Mouse (Mus musculus) v-Abl transformed pro-B cells (cell line): ENCODE results near the gene Map3k6.

Experiments
- in situ Hi-C, 2 experiments: fragments of 400-800 bp; cut with MboI; formaldehyde crosslinking; loops; one replicate each; pipeline ENCODE4 v1.15.1; 2025; ENCODE audit not compliant: unreplicated experiment in 2 of 2

Gene Map3k6

GRCm38 (mm10) chr4:133247806-133248449, 7.3 kb downstream of the Map3k6 start:
- in situ Hi-C loops, result loop anchor here in 1 of 2 experiments (5.0 kb wide), 1 partner anchor 36 kb away; the partner anchor contains the start of genes Cd164l2 and Gpr3

- in situ Hi-C loops, result loop anchor here in 1 of 2 experiments (5.0 kb wide), 1 partner anchor 33 kb away; no protein-coding TSS in a partner anchor
These were observed 10.0 kb downstream of the Map3k6 start for GRCm38 (mm10) chr4:133250609-133251008.

GRCm38 (mm10) chr4:133251214-133251613, 10.6 kb downstream of the Map3k6 start:
- in situ Hi-C loops, result loop anchor here in 1 of 2 experiments (5.0 kb wide), 1 partner anchor 34 kb away; no protein-coding TSS in a partner anchor

- in situ Hi-C loops, result loop anchor here in 1 of 2 experiments (5.0 kb wide), 1 partner anchor 35 kb away; no protein-coding TSS in a partner anchor
These were observed 11.5 kb downstream of the Map3k6 start for GRCm38 (mm10) chr4:133252089-133252488.

- in situ Hi-C loops, result loop anchor here in 1 of 2 experiments (5.0 kb wide), 1 partner anchor 36 kb away; no protein-coding TSS in a partner anchor
These were observed 12.8 kb downstream of the Map3k6 start for GRCm38 (mm10) chr4:133253412-133253811.

GRCm38 (mm10) chr4:133255392-133255791, 14.8 kb downstream of the Map3k6 start:
- in situ Hi-C loops, result no loop called here

- in situ Hi-C loops, result no loop called here
These were observed 16.2 kb downstream of the Map3k6 start for GRCm38 (mm10) chr4:133256820-133257219.

GRCm38 (mm10) chr4:133257230-133257629, 16.6 kb downstream of the Map3k6 start:
- in situ Hi-C loops, result no loop called here

GRCm38 (mm10) chr4:133257798-133258408, 17.3 kb downstream of the Map3k6 start:
- in situ Hi-C loops, result no loop called here

GRCm38 (mm10) chr4:133261641-133262374, 21.2 kb downstream of the Map3k6 start:
- in situ Hi-C loops, result no loop called here

- in situ Hi-C loops, result no loop called here
These were observed 21.8 kb downstream of the Map3k6 start for GRCm38 (mm10) chr4:133262375-133262765.

GRCm38 (mm10) chr4:133262882-133263281, 22.3 kb downstream of the Map3k6 start, which contains the start of gene Sytl1:
Sytl1 (minus strand) TSS chr4:133263113.
- in situ Hi-C loops, result no loop called here

GRCm38 (mm10) chr4:133263756-133264155, 23.1 kb downstream of the Map3k6 start:
- in situ Hi-C loops, result no loop called here

GRCm38 (mm10) chr4:133264559-133264958, 23.9 kb downstream of the Map3k6 start:
- in situ Hi-C loops, result no loop called here

GRCm38 (mm10) chr4:133265297-133265696, 24.7 kb downstream of the Map3k6 start:
- in situ Hi-C loops, result no loop called here

GRCm38 (mm10) chr4:133265759-133266158, 25.1 kb downstream of the Map3k6 start:
- in situ Hi-C loops, result no loop called here

- in situ Hi-C loops, result no loop called here
These were observed 25.7 kb downstream of the Map3k6 start for GRCm38 (mm10) chr4:133266248-133266880.

- in situ Hi-C loops, result no loop called here
These were observed 28.3 kb downstream of the Map3k6 start for GRCm38 (mm10) chr4:133268931-133269330.

- in situ Hi-C loops, result no loop called here
These were observed 29.0 kb downstream of the Map3k6 start for GRCm38 (mm10) chr4:133269596-133269995.

- in situ Hi-C loops, result no loop called here
These were observed 30.3 kb downstream of the Map3k6 start for GRCm38 (mm10) chr4:133270929-133271328.
